Mouse (Mus musculus) mouse embryonic stem cell (cell line): Measurements from ENCODE around the gene Cln6.
"Not testable (repeated sequence)": the region's sequence is repeated elsewhere in the genome, so short reads cannot be mapped to it uniquely, and the experiment has no call there.

Experiments
- in situ Hi-C, 2 experiments: fragments of 300-500 bp; cut with MboI; formaldehyde crosslinking; loops; 1 replicate in 1 of 2; 3 replicates in 1 of 2; pipeline ENCODE4 v1.14.3; 2019 to 2020; ENCODE audit warnings: low sequenced_read_pairs in 2 of 2, low pct_unique_long_range_greater_than_20kb in 1 of 2, mixed read lengths in 1 of 2; ENCODE audit not compliant: unreplicated experiment in 1 of 2

Cln6 gene

GRCm38 (mm10) chr9:62827939-62828652, 10.5 kb upstream of the Cln6 start:
- in situ Hi-C loops, result no loop called here

- in situ Hi-C loops, result no loop called here
Measured at GRCm38 (mm10) chr9:62828662-62829086, 9.9 kb upstream of the Cln6 start.

DNA sequence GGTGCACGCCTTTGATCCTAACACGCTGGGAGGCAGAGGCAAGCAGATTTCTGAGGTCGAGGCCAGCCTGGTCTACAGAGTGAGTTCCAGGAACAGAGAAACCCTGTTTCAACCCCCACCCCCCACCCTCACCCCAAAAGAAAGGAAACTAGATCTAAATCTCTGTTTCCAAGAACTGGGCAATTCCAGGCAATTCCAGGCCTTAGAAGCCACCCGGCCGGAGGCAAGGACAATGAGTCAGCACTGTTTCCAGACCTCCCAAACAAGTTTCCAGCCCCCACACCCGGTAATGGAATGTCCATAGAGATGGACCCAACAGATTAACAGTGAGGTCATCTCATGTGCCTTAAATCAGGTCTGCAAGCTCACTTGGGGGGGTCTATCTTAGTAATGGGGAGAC, 8.7 kb upstream of the Cln6 start:
- in situ Hi-C loops, result no loop called here

DNA sequence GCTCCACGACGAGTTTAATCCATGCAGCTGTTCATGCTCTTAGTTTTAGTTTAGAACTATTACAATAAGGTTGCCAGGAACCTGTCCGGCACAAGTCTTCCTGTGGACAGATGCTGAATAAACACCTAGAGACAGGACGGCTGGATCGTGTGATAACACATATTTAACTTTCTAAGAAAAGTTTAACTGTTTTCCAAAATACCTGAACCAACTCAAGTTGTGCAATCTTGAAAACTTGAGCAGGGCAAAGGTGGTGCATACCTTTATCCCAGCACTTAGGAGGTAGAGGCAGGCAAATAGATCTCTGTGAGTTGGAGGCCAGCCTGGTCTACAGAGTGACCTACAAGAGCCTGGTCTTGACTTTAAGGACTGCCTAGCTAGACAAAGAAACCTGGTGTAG, 3.7 kb upstream of the Cln6 start:
- in situ Hi-C loops, result no loop called here

GRCm38 (mm10) chr9:62835705-62836446, 2.7 kb upstream of the Cln6 start:
- in situ Hi-C loops, result no loop called here

DNA sequence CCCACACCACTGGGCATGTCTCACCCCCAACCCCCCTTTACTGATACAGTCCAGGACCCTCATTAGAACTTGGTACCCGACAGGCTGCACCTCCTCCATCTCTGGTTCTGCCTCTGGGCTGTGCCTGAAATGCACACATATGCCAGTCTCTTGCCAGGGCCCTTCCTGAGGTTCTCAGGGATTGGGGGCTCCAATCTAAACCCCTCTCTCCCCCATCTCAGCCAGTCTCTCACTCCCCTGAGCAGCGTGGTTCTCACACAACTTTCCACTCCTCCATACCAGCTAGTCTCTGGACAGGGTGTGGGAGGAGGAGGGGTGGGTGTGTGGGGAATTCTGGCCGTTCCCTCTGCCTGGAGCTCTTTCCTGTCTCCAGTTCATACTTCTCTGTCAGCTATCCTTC, 974 bp upstream of the Cln6 start:
- in situ Hi-C loops, result no loop called here

GRCm38 (mm10) chr9:62838146-62838505, 459 bp upstream of the Cln6 start:
- in situ Hi-C loops, result no loop called here

GRCm38 (mm10) chr9:62839172-62839770, 686 bp downstream of the Cln6 start:
- in situ Hi-C loops, result no loop called here

- in situ Hi-C loops, result no loop called here
Measured at GRCm38 (mm10) chr9:62843356-62844024, 4.9 kb downstream of the Cln6 start.

- in situ Hi-C loops, result no loop called here
Measured at GRCm38 (mm10) chr9:62844461-62844860, 5.9 kb downstream of the Cln6 start.

DNA sequence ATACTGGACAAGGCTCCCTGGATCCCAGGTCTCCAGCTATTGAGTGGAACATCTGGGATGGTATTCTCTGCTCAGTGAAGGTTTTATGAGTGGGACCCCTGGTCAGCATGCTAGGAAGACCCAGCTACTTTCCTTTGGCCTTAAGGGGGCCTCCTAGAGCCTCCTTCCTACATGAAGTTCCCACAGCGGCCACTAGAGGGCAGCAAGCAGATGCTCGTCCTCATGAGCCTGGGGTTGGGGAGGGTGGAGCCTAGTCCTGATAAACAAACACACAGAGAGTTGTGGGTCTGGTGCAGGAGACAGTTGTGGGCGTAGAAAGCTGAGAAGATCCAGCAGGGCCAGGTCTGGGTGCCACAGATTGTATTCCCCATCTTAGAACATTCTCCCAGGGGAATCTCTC, 9.1 kb downstream of the Cln6 start:
- in situ Hi-C loops, result no loop called here

GRCm38 (mm10) chr9:62848641-62849040, 10.1 kb downstream of the Cln6 start:
- in situ Hi-C loops, result no loop called here

- in situ Hi-C loops, result no loop called here
Measured at GRCm38 (mm10) chr9:62851571-62851970, 13.0 kb downstream of the Cln6 start.

GRCm38 (mm10) chr9:62854483-62854882, 15.9 kb downstream of the Cln6 start:
- in situ Hi-C loops, result no loop called here

- in situ Hi-C loops, result no loop called here
Measured at GRCm38 (mm10) chr9:62857216-62857615, 18.6 kb downstream of the Cln6 start.

DNA sequence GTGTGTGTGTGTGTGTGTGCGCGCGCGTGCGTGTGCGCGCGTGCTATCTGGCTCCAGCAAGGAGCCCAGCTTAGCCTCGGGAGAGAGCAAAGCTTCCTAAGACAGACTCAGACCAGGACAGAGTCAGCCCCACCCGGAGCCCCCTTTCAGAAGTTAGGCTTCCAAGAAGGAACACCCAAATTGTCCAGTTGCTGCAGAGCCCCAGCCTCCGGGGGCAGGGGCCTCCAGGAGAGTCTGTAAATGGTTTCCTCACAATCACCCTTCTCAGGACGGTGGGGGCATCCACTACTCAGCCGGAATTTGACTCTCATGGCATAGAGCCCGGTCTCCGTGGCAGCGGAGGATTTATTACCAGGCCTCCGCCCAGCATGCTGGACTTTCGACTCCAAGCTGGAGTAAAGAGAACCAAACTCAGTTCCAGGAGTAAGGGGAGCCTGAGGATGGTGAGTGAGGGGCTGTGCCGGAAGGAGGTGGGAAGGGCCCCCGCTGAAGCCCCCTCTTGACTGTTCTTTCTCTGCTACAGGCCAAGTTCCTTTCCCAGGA, 19.2 kb downstream of the Cln6 start, which contains the start of gene Calml4:
Gene Calml4, plus strand, starts transcription at position 362 of the 543 bp plus-strand sequence.
- in situ Hi-C loops, result no loop called here

- in situ Hi-C loops, result no loop called here
Measured at GRCm38 (mm10) chr9:62858266-62859019, 19.9 kb downstream of the Cln6 start.

GRCm38 (mm10) chr9:62860102-62860501, 21.5 kb downstream of the Cln6 start:
- in situ Hi-C loops, result not testable (repeated sequence)
